In the genomic region with DNA sequence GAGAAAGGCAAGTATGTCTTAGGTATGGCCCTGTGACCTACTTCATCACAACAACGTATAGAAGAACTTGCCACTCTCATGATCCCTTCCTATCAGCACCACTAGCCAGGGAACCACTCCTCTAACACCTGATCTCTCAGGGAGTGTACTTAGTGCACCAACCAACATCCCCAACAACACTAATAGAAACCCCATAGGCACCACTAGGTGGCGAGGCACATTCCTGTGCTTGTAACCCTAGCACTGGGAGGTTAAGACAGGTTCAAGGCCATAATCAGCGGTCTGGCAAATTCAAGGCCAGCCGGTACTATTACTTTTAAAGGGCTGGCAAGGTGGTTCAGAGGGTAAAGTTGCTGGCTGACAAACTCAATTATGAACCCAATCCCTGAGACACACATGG, we compare ENCODE assay signal across 8 mouse cellular contexts. TPM values are rescaled to one million over a fixed set of nuclear protein-coding genes. Genes with fewer than 3 reads are reported as not detected.
DNase-seq lines count a peak whose midpoint lies in the region; ATAC-seq and TF ChIP-seq lines count a peak whose summit lies in the region.

No protein-coding gene starts in this region.

- no peaks in the 10 kb centered on the region for H3K4me1 ChIP-seq in forebrain, postnatal 0 days (ENCODE audit: insufficient read depth)
- H3K4me1 ChIP-seq in forebrain, embryonic 12.5 days: peaks cover 1% of the 10 kb centered on the region
- H3K4me1 ChIP-seq in lung, embryonic 14.5 days (ENCODE audit: insufficient read depth): 0 out of 2 replicates have a peak, but pooled peaks cover 4% of the 10 kb centered on the region

- H3K4me3 ChIP-seq in forebrain, postnatal 0 days (ENCODE audit: low read depth, low read length): no peak overlapping the region
- no peak overlapping the region for H3K4me3 ChIP-seq in forebrain, embryonic 12.5 days (replicated peaks)
- H3K4me3 ChIP-seq in lung, embryonic 14.5 days (ENCODE audit: low read depth, low read length): no peak overlapping the region

- no peak overlapping the region for H3K4me2 ChIP-seq in forebrain, postnatal 0 days (ENCODE audit: low read depth)
- H3K4me2 ChIP-seq in forebrain, embryonic 12.5 days: no peak overlapping the region
- H3K4me2 ChIP-seq in lung, embryonic 14.5 days: no peak overlapping the region

- no peak for DNase-seq in forebrain, postnatal 0 days
- peak; percentile 61 for DNase-seq in CD4-positive helper T cell, adult 2 months (ENCODE audit: low read depth, low spot score)
- DNase-seq in embryo, embryonic 10.5 days (ENCODE audit: low spot score): peak; percentile 54
- DNase-seq in lung, embryonic 14.5 days: peak; percentile 50
- DNase-seq in urinary bladder, postnatal 36 days (ENCODE audit: low spot score in 2 of 2): no peak
- no peak for DNase-seq in left cerebral cortex, postnatal 4 days
- DNase-seq in urinary bladder, postnatal 25 days (ENCODE audit: low spot score): no peak

- TF ChIP-seq CTCF in forebrain, postnatal 0 days (IDR thresholded peaks at IDR 0.05; ENCODE audit: low read depth): peak; percentile 54
- peak; percentile 60 for TF ChIP-seq CTCF in lung, embryonic 14.5 days (IDR thresholded peaks at IDR 0.05; ENCODE audit: low read depth)

- ATAC-seq in forebrain, postnatal 0 days: no peak
- ATAC-seq in forebrain, embryonic 12.5 days (ENCODE audit: low FRiP score): no peak
- no peak for ATAC-seq in lung, embryonic 14.5 days (ENCODE audit: insufficient read depth)

- peaks cover 13% of the 10 kb centered on the region for H3K36me3 ChIP-seq in forebrain, postnatal 0 days (ENCODE audit: insufficient read depth)
- H3K36me3 ChIP-seq in forebrain, embryonic 12.5 days (replicated peaks): peaks cover 12% of the 10 kb centered on the region
- H3K36me3 ChIP-seq in lung, embryonic 14.5 days (ENCODE audit: insufficient read depth): peaks cover 21% of the 10 kb centered on the region

- no peaks in the 10 kb centered on the region for H3K9me3 ChIP-seq in forebrain, postnatal 0 days (ENCODE audit: low read length)
- no peaks in the 10 kb centered on the region for H3K9me3 ChIP-seq in forebrain, embryonic 12.5 days
- H3K9me3 ChIP-seq in lung, embryonic 14.5 days (ENCODE audit: low read depth, low read length): no peaks in the 10 kb centered on the region

- no peaks in the 10 kb centered on the region; the same call in 1 of the 2 replicates for H3K27me3 ChIP-seq in forebrain, postnatal 0 days (ENCODE audit: insufficient read depth, low read length)
- H3K27me3 ChIP-seq in forebrain, embryonic 12.5 days: peaks cover 7% of the 10 kb centered on the region; the same call in 1 of the 2 replicates
- no peaks in the 10 kb centered on the region for H3K27me3 ChIP-seq in lung, embryonic 14.5 days (ENCODE audit: insufficient read depth, low read length)

- 65% methylated on average over 4 of the region's 4 CpGs for WGBS in forebrain, postnatal 0 days
- WGBS in forebrain, embryonic 12.5 days: 54% methylated on average over 4 of the region's 4 CpGs
- 54% methylated on average over 4 of the region's 4 CpGs for WGBS in lung, embryonic 14.5 days

- no peak overlapping the region for H3K9ac ChIP-seq in forebrain, postnatal 0 days
- no peak overlapping the region for H3K9ac ChIP-seq in forebrain, embryonic 12.5 days
- H3K9ac ChIP-seq in lung, embryonic 14.5 days: no peak overlapping the region

- intact Hi-C loops in left cerebral cortex, postnatal 4 days (cut with DNase I): loop anchor here (5.0 kb wide), 1 partner anchor 70 kb away; no protein-coding TSS in a partner anchor

- no peak overlapping the region for H3K27ac ChIP-seq in forebrain, postnatal 0 days (ENCODE audit: low read depth, low read length)
- H3K27ac ChIP-seq in forebrain, embryonic 12.5 days: no peak overlapping the region
- no peak overlapping the region for H3K27ac ChIP-seq in lung, embryonic 14.5 days (ENCODE audit: low read depth)

RNA-seq across cellular contexts. Expression of a gene that starts 8.3 kb away (rescaled TPM):
- 6.1 and 6.9 TPM in 2 replicates for total RNA-seq in forebrain, postnatal 0 days (2014; rRNA removed)
- 1.7 and 3.0 TPM in 2 replicates for polyA plus RNA-seq in forebrain, postnatal 0 days (2015; fragmentation: Nextera tagmentation; extraction: Ambion mirVana)
- 6.9 and 8.9 TPM in 2 replicates for polyA plus RNA-seq in forebrain, embryonic 12.5 days (2016; fragmentation: Nextera tagmentation; extraction: Ambion mirVana)
- polyA plus RNA-seq in lung, embryonic 14.5 days (2014; fragmentation: Nextera tagmentation; extraction: Ambion mirVana): 21.1 and 22.1 TPM in 2 replicates
- total RNA-seq in left cerebral cortex, postnatal 4 days (2021): 1 to 10 TPM; 6.3 to 6.5 TPM

RNA-seq across cellular contexts. Expression of a gene that starts 33.8 kb away (rescaled TPM):
- 22.2 and 23.2 TPM in 2 replicates for total RNA-seq in forebrain, postnatal 0 days (2014; rRNA removed)
- 26.9 and 30.4 TPM in 2 replicates for polyA plus RNA-seq in forebrain, postnatal 0 days (2015; fragmentation: Nextera tagmentation; extraction: Ambion mirVana)
- 59.4 and 59.6 TPM in 2 replicates for polyA plus RNA-seq in forebrain, embryonic 12.5 days (2016; fragmentation: Nextera tagmentation; extraction: Ambion mirVana)
- 79.2 and 80.4 TPM in 2 replicates for polyA plus RNA-seq in lung, embryonic 14.5 days (2014; fragmentation: Nextera tagmentation; extraction: Ambion mirVana)
- 10 to 100 TPM; 30.0 to 30.2 TPM for total RNA-seq in left cerebral cortex, postnatal 4 days (2021)

RNA-seq across cellular contexts. Expression of a gene that starts 57.2 kb away (rescaled TPM):
- total RNA-seq in forebrain, postnatal 0 days (2014; rRNA removed): 18.1 and 19.7 TPM in 2 replicates
- 0.77 and 0.86 TPM in 2 replicates for polyA plus RNA-seq in forebrain, postnatal 0 days (2015; fragmentation: Nextera tagmentation; extraction: Ambion mirVana)
- 0.56 and 0.62 TPM in 2 replicates for polyA plus RNA-seq in forebrain, embryonic 12.5 days (2016; fragmentation: Nextera tagmentation; extraction: Ambion mirVana)
- polyA plus RNA-seq in lung, embryonic 14.5 days (2014; fragmentation: Nextera tagmentation; extraction: Ambion mirVana): 0.28 and 0.39 TPM in 2 replicates
- total RNA-seq in left cerebral cortex, postnatal 4 days (2021): 10 to 100 TPM; 16.7 to 17.7 TPM

Comparison
In these comparisons a context has a peak if more than half of its experiments do, and no peak if none do; other contexts are left out.
1. DNase-seq: peak in CD4-positive helper T cell, adult 2 months (single experiment), embryo, embryonic 10.5 days (single experiment) and lung, embryonic 14.5 days (single experiment); none in forebrain, postnatal 0 days (single experiment), urinary bladder, postnatal 36 days (0 of 2), left cerebral cortex, postnatal 4 days (single experiment) and urinary bladder, postnatal 25 days (single experiment).